Mouse (Mus musculus): ENCODE measurements at regions not wholly inside any gene's neighbourhood (a gene's known extent, or its start where the extent isn't known, plus 50 kb on each side); places are given as distances from the start of the nearest gene placed in this dataset.

GRCm38 (mm10) chr14:24843626-24844025 lies 356.7 kb downstream of the Rps24 start:
- H3K4me1 ChIP-seq, result no peaks in the 10 kb centered on the region
- ATAC-seq, result no peak
- H3K36me3 ChIP-seq, result no peaks in the 10 kb centered on the region
- no peaks in the 10 kb centered on the region for H3K27me3 ChIP-seq (replicated peaks)
- 43% methylated on average over 4 of the region's 4 CpGs for WGBS (ENCODE audit: insufficient replicate concordance)
- H3K9me3 ChIP-seq (replicated peaks), result no peaks in the 10 kb centered on the region
- H3K9ac ChIP-seq, result no peak overlapping the region
- no peak overlapping the region for H3K4me2 ChIP-seq
- no peak overlapping the region for H3K4me3 ChIP-seq
- H3K27ac ChIP-seq, result no peak overlapping the region

- no peaks in the 10 kb centered on the region for H3K36me3 ChIP-seq
- H3K9me3 ChIP-seq (replicated peaks), result no peaks in the 10 kb centered on the region
- H3K9ac ChIP-seq, result no peak overlapping the region
- no peak overlapping the region for H3K4me3 ChIP-seq
- ATAC-seq, result no peak
- no peaks in the 10 kb centered on the region for H3K27me3 ChIP-seq (replicated peaks)
- no peak overlapping the region for H3K27ac ChIP-seq
- WGBS (ENCODE audit: insufficient replicate concordance), result 42% methylated on average over 1 of the region's 1 CpGs
- no peaks in the 10 kb centered on the region for H3K4me1 ChIP-seq
- H3K4me2 ChIP-seq, result no peak overlapping the region
Observed at GRCm38 (mm10) chr14:24850491-24850890, 363.6 kb downstream of the Rps24 start.

DNA sequence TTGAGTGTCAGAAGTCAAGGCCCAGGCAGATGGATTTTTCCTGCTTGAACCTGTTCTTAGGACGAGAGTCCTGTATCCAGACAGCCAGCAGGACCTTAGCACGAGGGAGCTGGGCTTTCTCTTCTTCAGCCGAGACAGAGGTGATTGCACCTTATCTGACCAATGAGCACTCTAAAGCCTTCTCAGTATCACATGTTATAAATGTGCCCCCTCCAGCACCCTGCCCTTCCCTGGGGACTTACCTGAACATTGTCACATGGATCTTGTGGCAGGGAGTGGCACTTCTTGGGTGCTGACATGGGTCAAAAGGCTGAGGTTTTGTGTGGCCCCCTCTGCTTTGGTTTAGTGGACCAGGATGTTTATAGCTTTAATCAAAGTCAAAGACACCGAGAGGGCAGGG lies 367.5 kb downstream of the Rps24 start:
- Histone ChIP-seq H3K27ac (no peak overlapping the region), H3K4me1 (no peaks in the 10 kb centered on the region), H3K9ac (no peak overlapping the region), H3K27me3 (replicated peaks) (no peaks in the 10 kb centered on the region), H3K36me3 (no peaks in the 10 kb centered on the region), H3K9me3 (replicated peaks) (no peaks in the 10 kb centered on the region), H3K4me2 (no peak overlapping the region), H3K4me3 (no peak overlapping the region)
- WGBS (ENCODE audit: insufficient replicate concordance), result 45% methylated on average over 4 of the region's 4 CpGs
- ATAC-seq, result no peak

DNA sequence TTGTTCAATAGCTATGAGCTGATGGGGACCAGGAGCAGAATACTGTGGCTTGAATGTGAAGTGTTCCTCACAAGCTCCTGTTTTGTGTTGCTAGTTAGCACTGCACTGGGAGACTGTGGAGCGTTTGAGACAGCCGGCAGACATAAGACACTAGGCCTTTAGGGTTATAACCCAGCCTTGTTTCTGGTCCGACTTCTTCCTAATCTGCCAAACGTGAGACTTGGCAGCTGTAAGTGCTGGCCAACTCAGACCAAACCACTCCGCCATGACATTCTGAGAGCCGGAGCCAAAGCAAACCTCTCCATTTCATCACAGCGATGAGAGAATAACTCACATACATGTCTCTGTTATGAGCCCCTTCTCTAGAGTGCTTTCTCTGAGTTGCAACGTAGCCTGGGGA lies 375.2 kb downstream of the Rps24 start:
- Histone ChIP-seq H3K4me2 (no peak overlapping the region), H3K9ac (no peak overlapping the region), H3K4me3 (no peak overlapping the region), H3K9me3 (replicated peaks) (no peaks in the 10 kb centered on the region), H3K27ac (no peak overlapping the region), H3K36me3 (no peaks in the 10 kb centered on the region), H3K4me1 (no peaks in the 10 kb centered on the region), H3K27me3 (replicated peaks) (no peaks in the 10 kb centered on the region)
- WGBS (ENCODE audit: insufficient replicate concordance), result 74% methylated on average over 8 of the region's 8 CpGs
- ATAC-seq, result no peak

DNA sequence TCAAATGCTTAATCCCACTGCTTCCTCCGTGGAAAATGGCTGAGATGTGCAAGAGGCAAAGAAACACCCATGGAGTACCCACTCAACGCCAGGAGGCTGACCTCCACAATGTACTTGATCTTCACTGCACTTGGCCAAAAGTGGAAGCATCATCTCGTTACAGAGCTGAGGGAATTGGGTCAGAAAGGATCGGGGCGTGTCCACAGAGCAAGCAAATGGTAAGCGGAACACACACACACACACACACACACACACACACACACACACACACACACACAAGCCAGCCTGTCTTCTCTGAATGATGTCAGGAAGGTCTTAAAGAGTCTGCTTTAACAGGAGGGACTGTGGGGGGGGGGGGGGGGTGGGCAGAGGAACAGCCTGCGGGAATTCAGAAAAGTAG lies 375.7 kb downstream of the Rps24 start:
- ATAC-seq, result no peak
- Histone ChIP-seq H3K4me2 (no peak overlapping the region), H3K9ac (no peak overlapping the region), H3K27ac (no peak overlapping the region), H3K27me3 (replicated peaks) (no peaks in the 10 kb centered on the region), H3K4me3 (no peak overlapping the region), H3K36me3 (no peaks in the 10 kb centered on the region), H3K9me3 (replicated peaks) (no peaks in the 10 kb centered on the region), H3K4me1 (no peaks in the 10 kb centered on the region)
- WGBS (ENCODE audit: insufficient replicate concordance), result 66% methylated on average over 5 of the region's 7 CpGs

DNA sequence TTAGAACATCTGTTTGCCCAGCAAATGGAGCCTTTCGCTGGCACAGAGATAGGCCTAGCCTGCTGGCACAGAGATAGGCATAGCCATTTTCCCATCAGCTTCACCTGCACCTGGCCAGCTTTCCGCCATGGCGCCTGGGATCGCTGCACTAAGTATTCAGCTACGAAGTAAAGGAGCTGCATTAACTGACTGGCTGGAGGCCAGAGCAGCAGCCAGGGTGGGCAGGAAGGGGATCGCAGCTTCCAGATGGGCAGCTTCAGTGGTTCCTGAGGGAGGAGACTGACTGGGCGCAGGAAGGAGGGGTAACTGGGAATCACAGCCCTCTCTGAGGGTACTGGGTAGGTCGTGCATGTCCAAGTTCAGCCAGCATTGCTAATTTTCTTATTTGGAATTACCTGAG lies 376.2 kb downstream of the Rps24 start:
- no peak for ATAC-seq
- H3K27ac ChIP-seq, result no peak overlapping the region
- no peak overlapping the region for H3K4me3 ChIP-seq
- H3K4me1 ChIP-seq, result no peaks in the 10 kb centered on the region
- H3K36me3 ChIP-seq, result no peaks in the 10 kb centered on the region
- 57% methylated on average over 8 of the region's 8 CpGs for WGBS (ENCODE audit: insufficient replicate concordance)
- H3K9me3 ChIP-seq (replicated peaks), result no peaks in the 10 kb centered on the region
- no peak overlapping the region for H3K9ac ChIP-seq
- no peaks in the 10 kb centered on the region for H3K27me3 ChIP-seq (replicated peaks)
- H3K4me2 ChIP-seq, result no peak overlapping the region

DNA sequence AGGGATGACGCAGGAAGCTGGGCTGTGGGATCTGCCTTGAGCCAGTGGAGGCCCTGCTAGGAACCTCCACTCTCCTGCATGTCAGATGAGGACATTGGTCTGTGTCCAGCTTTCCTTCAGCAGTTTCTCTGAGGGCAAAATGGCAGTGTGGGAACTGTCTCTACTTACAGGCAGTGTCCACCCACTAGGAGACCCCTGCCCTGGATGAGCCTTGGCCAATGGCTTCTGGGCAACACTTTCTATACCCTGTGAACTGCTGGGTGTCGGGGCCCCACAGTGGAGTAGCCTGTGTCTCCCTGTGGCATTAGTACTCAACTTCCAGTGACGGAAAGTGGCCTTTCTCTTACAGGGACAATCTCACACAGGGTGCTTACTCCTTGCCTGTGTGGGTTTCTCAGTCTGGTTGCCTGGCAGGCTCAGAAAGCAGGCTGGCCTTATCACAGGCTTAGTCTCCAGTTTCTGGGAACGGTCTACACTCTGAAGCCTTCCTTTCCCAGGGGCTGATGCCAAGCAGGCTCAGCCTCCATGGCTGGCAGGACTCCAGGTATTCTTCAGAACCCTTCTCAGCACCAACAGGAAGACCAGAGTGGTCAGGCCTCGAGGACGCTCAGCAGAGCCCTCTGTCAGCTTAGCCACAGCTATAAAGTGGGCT lies 378.8 kb downstream of the Rps24 start:
- Histone ChIP-seq H3K9me3 (replicated peaks) (no peaks in the 10 kb centered on the region), H3K4me2 (no peak overlapping the region), H3K9ac (no peak overlapping the region), H3K36me3 (no peaks in the 10 kb centered on the region), H3K4me3 (no peak overlapping the region), H3K27me3 (replicated peaks) (no peaks in the 10 kb centered on the region), H3K27ac (no peak overlapping the region), H3K4me1 (no peaks in the 10 kb centered on the region)
- WGBS (ENCODE audit: insufficient replicate concordance), result 59% methylated on average over 6 of the region's 6 CpGs
- ATAC-seq, result no peak

DNA sequence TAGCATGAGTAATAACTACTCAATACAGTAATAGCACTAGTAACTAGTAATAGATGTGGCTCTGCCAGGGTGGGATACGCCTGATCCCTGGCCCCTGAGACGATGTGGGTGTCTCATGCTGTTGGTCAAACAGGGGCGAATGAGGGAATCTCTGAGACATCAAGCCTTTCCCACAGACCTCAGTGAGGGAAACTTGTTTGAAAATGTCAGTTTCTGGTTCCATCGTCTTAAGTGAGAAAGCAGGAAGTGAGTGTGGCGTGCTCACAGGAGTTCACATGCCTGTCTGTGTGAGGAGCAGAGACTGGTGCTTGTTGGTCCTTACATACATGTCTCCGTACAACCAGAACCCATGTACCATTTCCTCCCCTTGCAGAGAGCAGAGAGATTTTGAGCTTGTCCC lies 380.9 kb downstream of the Rps24 start:
- WGBS (ENCODE audit: insufficient replicate concordance), result 57% methylated on average over 6 of the region's 6 CpGs
- Histone ChIP-seq H3K4me3 (no peak overlapping the region), H3K27me3 (replicated peaks) (no peaks in the 10 kb centered on the region), H3K4me2 (no peak overlapping the region), H3K4me1 (no peaks in the 10 kb centered on the region), H3K9me3 (replicated peaks) (no peaks in the 10 kb centered on the region), H3K36me3 (no peaks in the 10 kb centered on the region), H3K9ac (no peak overlapping the region), H3K27ac (no peak overlapping the region)
- no peak for ATAC-seq

GRCm38 (mm10) chr14:24868756-24869155 lies 381.8 kb downstream of the Rps24 start:
- WGBS (ENCODE audit: insufficient replicate concordance), result 60% methylated on average over 6 of the region's 6 CpGs
- H3K4me1 ChIP-seq, result no peaks in the 10 kb centered on the region
- no peaks in the 10 kb centered on the region for H3K9me3 ChIP-seq (replicated peaks)
- H3K9ac ChIP-seq, result no peak overlapping the region
- ATAC-seq, result no peak
- no peaks in the 10 kb centered on the region for H3K36me3 ChIP-seq
- H3K4me3 ChIP-seq, result no peak overlapping the region
- H3K27me3 ChIP-seq (replicated peaks), result no peaks in the 10 kb centered on the region
- no peak overlapping the region for H3K27ac ChIP-seq
- H3K4me2 ChIP-seq, result no peak overlapping the region

- no peaks in the 10 kb centered on the region for H3K36me3 ChIP-seq
- no peak for ATAC-seq
- WGBS (ENCODE audit: insufficient replicate concordance), result 64% methylated on average over 3 of the region's 3 CpGs
- no peak overlapping the region for H3K9ac ChIP-seq
- no peak overlapping the region for H3K27ac ChIP-seq
- no peak overlapping the region for H3K4me2 ChIP-seq
- no peaks in the 10 kb centered on the region for H3K27me3 ChIP-seq (replicated peaks)
- no peaks in the 10 kb centered on the region for H3K4me1 ChIP-seq
- H3K9me3 ChIP-seq (replicated peaks), result no peaks in the 10 kb centered on the region
- H3K4me3 ChIP-seq, result no peak overlapping the region
Observed at GRCm38 (mm10) chr14:24870246-24870645, 383.3 kb downstream of the Rps24 start.

GRCm38 (mm10) chr14:24871392-24871998 lies 384.6 kb downstream of the Rps24 start:
- Histone ChIP-seq H3K36me3 (no peaks in the 10 kb centered on the region), H3K4me2 (no peak overlapping the region), H3K9ac (no peak overlapping the region), H3K4me3 (no peak overlapping the region), H3K4me1 (no peaks in the 10 kb centered on the region), H3K27ac (no peak overlapping the region), H3K9me3 (replicated peaks) (no peaks in the 10 kb centered on the region), H3K27me3 (replicated peaks) (no peaks in the 10 kb centered on the region)
- WGBS (ENCODE audit: insufficient replicate concordance), result 67% methylated on average over 10 of the region's 10 CpGs
- no peak for ATAC-seq

- no peak for ATAC-seq
- Histone ChIP-seq H3K4me1 (no peaks in the 10 kb centered on the region), H3K27ac (no peak overlapping the region), H3K9me3 (replicated peaks) (no peaks in the 10 kb centered on the region), H3K36me3 (no peaks in the 10 kb centered on the region), H3K4me2 (no peak overlapping the region), H3K4me3 (no peak overlapping the region), H3K9ac (no peak overlapping the region), H3K27me3 (replicated peaks) (no peaks in the 10 kb centered on the region)
- 30% methylated on average over 3 of the region's 3 CpGs for WGBS (ENCODE audit: insufficient replicate concordance)
Observed at GRCm38 (mm10) chr14:24872931-24873330, 386.0 kb downstream of the Rps24 start.

DNA sequence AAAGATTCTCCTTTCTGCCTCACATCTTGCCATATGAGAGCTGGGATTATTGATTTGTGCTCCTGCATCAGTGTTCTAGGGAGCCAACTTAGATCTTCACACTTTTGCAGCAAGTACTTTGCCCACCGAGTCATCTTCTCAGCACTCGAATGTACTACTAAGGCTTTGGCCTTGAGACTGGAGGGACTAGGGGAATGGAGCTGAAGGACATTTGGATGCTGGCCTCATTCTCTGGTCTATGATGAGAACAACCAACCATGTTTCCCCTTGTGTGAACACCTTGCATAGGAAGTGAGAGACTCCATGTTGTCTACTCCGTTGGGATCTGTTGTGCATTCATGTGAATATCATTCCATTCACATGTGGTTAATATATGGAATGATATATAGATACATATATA lies 386.5 kb downstream of the Rps24 start:
- Histone ChIP-seq H3K4me3 (no peak overlapping the region), H3K4me2 (no peak overlapping the region), H3K4me1 (no peaks in the 10 kb centered on the region), H3K36me3 (no peaks in the 10 kb centered on the region), H3K9me3 (replicated peaks) (no peaks in the 10 kb centered on the region), H3K27ac (no peak overlapping the region), H3K9ac (no peak overlapping the region), H3K27me3 (replicated peaks) (no peaks in the 10 kb centered on the region)
- ATAC-seq, result no peak
- WGBS (ENCODE audit: insufficient replicate concordance), result 75% methylated on average over 3 of the region's 3 CpGs

Measured in liver, embryonic 12.5 days (tissue).